Mouse (Mus musculus) myocyte (in vitro differentiated cells): ENCODE measurements around the gene Gapdh. TPM values are rescaled to one million over a fixed set of nuclear protein-coding genes. Genes with fewer than 3 reads are reported as not detected.

Experiments used
- H3K27me3 ChIP-seq: one replicate; pipeline ENCODE4 v1.6.1; 2011; ENCODE audit not compliant: control insufficient read depth, insufficient read depth, insufficient read length
- H3K36me3 ChIP-seq: one replicate; pipeline ENCODE4 v1.6.1; 2011; ENCODE audit not compliant: control insufficient read depth, insufficient read depth
- H3K4me2 ChIP-seq: one replicate; pipeline ENCODE4 v1.6.1; 2011; ENCODE audit warnings: low read depth, control low read depth
- H3K4me3 ChIP-seq: one replicate; pipeline ENCODE4 v1.5.1; 2011; ENCODE audit warnings: mild to moderate bottlenecking, control low read depth, moderate library complexity
- H3K79me2 ChIP-seq: one replicate; pipeline ENCODE4 v1.6.1; 2011; ENCODE audit not compliant: control insufficient read depth, insufficient read depth
- H3ac ChIP-seq: one replicate; pipeline ENCODE4 v1.6.1; 2011; ENCODE audit not compliant: control insufficient read depth, insufficient read length
- CEBPB ChIP-seq: IDR thresholded peaks from 2 replicates; pipeline ENCODE4 v1.6.1; 2011; ENCODE audit warnings: mild to moderate bottlenecking, moderate library complexity; ENCODE audit not compliant: poor library complexity, insufficient read depth, severe bottlenecking
- E2F4 ChIP-seq: IDR thresholded peaks from one replicate; pipeline ENCODE4 v1.6.1; 2011; ENCODE audit warnings: mild to moderate bottlenecking, control low read depth, moderate library complexity; ENCODE audit not compliant: insufficient read depth
- MAX ChIP-seq: IDR thresholded peaks from one replicate; pipeline ENCODE4 v1.6.1; 2011; ENCODE audit warnings: low read depth, mild to moderate bottlenecking, control low read depth
- MYOD1 ChIP-seq, 3 experiments: IDR thresholded peaks; one replicate each; pipeline ENCODE4 v1.6.1; 2011; ENCODE audit warnings: control low read depth in 2 of 3, low read depth in 2 of 3, mild to moderate bottlenecking in 2 of 3, moderate library complexity in 1 of 3; ENCODE audit not compliant: insufficient read length in 2 of 3, control insufficient read depth in 1 of 3
- MYOG ChIP-seq, 3 experiments: IDR thresholded peaks; one replicate each; pipeline ENCODE4 v1.6.1; 2011; ENCODE audit warnings: control low read depth in 2 of 3, low read depth in 2 of 3, mild to moderate bottlenecking in 2 of 3; ENCODE audit not compliant: insufficient read length in 2 of 3, control insufficient read depth in 1 of 3, insufficient read depth in 1 of 3
- POLR2A ChIP-seq: IDR thresholded peaks from one replicate; pipeline ENCODE4 v1.6.1; 2011; ENCODE audit warnings: low read depth, mild to moderate bottlenecking, control low read depth, moderate library complexity; ENCODE audit not compliant: insufficient read length
- POLR2AphosphoS2 ChIP-seq: IDR thresholded peaks from one replicate; pipeline ENCODE4 v1.6.1; 2011; ENCODE audit warnings: low read depth, control low read depth; ENCODE audit not compliant: insufficient read length
- REST ChIP-seq: IDR thresholded peaks from one replicate; pipeline ENCODE4 v1.6.1; 2011; ENCODE audit warnings: mild to moderate bottlenecking, control low read depth, moderate library complexity; ENCODE audit not compliant: insufficient read depth, insufficient read length
- SRF ChIP-seq: IDR thresholded peaks from one replicate; pipeline ENCODE4 v1.6.1; 2011; ENCODE audit warnings: low read depth; ENCODE audit not compliant: control insufficient read depth, insufficient read length
- TCF12 ChIP-seq: IDR thresholded peaks from one replicate; pipeline ENCODE4 v1.6.1; 2011; ENCODE audit warnings: mild to moderate bottlenecking, control low read depth; ENCODE audit not compliant: poor library complexity, insufficient read depth, severe bottlenecking
- TCF3 ChIP-seq: IDR thresholded peaks from one replicate; pipeline ENCODE4 v1.6.1; 2011; ENCODE audit warnings: low read depth, control low read depth; ENCODE audit not compliant: insufficient read length
- USF1 ChIP-seq: IDR thresholded peaks from one replicate; pipeline ENCODE4 v1.6.1; 2011; ENCODE audit warnings: low read depth, mild to moderate bottlenecking, control low read depth, moderate library complexity
- polyA plus RNA-seq: library from polyadenylated mRNA; unstranded; fragments of >200 nt; fragmentation: generic; extraction: Trizol; gene quantifications from one replicate; pipeline ENCODE4 v1.2.1, GENCODE M21; 2012; ENCODE audit warnings: missing spikeins

Gapdh gene
- polyA plus RNA-seq, result 9,871 TPM

- H3K27me3 ChIP-seq, result no peaks in the 10 kb centered on the region
- peak within 1 kb of the TSS; percentile 98 for H3K4me3 ChIP-seq
- peak; percentile 78 for TF ChIP-seq POLR2AphosphoS2
- no peak for TF ChIP-seq USF1
- TF ChIP-seq E2F4, result no peak
- TF ChIP-seq POLR2A, result peak; percentile 62
- TF ChIP-seq SRF, result peak; percentile 94
- TF ChIP-seq MYOD1 (IDR thresholded peaks at IDR 0.05; ENCODE audit: control insufficient read depth in 1 of 3, insufficient read length in 2 of 3, low read depth in 2 of 3), result no peak
- H3ac ChIP-seq, result peak within 1 kb of the TSS; percentile 75
- H3K4me2 ChIP-seq, result peak within 1 kb of the TSS; percentile 93
- H3K36me3 ChIP-seq, result peaks cover 5% of the 10 kb centered on the region
- peaks cover 24% of the 10 kb centered on the region for H3K79me2 ChIP-seq
These were observed at the start of gene Gapdh for GRCm38 (mm10) chr6:125166051-125166751. Gene Gapdh (minus strand): TSS chr6:125166467.

GRCm38 (mm10) chr6:125215148-125215954 is 49.1 kb upstream of the Gapdh start, which contains the start of gene Vamp1:
Gene Vamp1 (plus strand): TSS chr6:125215551.
- Histone ChIP-seq H3K36me3 (no peaks in the 10 kb centered on the region), H3ac (peak within 1 kb of the TSS; percentile 7), H3K4me2 (peak within 1 kb of the TSS; percentile 94), H3K79me2 (no peaks in the 10 kb centered on the region), H3K27me3 (peaks cover 9% of the 10 kb centered on the region), H3K4me3 (peak within 1 kb of the TSS; percentile 35)
- TF ChIP-seq POLR2AphosphoS2 (peak; percentile 86), TCF3 (no peak), MAX (no peak), SRF (peak; percentile 6), TCF12 (no peak), REST (peak; percentile 26), E2F4 (no peak), POLR2A (peak; percentile 90), CEBPB (no peak), MYOG (IDR thresholded peaks at IDR 0.05; ENCODE audit: control insufficient read depth in 1 of 3, insufficient read depth in 1 of 3, insufficient read length in 2 of 3, low read depth in 2 of 3) (peak in 2 of 3 experiments; percentile 47 to 64), USF1 (no peak), MYOD1 (IDR thresholded peaks at IDR 0.05; ENCODE audit: control insufficient read depth in 1 of 3, insufficient read length in 2 of 3, low read depth in 2 of 3) (peak in 2 of 3 experiments; percentile 21 to 61)

- H3K79me2 ChIP-seq, result no peaks in the 10 kb centered on the region
- H3K27me3 ChIP-seq, result peaks cover 9% of the 10 kb centered on the region
- no peak overlapping the region for H3ac ChIP-seq
- TF ChIP-seq SRF, result no peak
- TF ChIP-seq TCF12, result no peak
- H3K4me2 ChIP-seq, result no peak overlapping the region
- no peak overlapping the region for H3K4me3 ChIP-seq
- H3K36me3 ChIP-seq, result no peaks in the 10 kb centered on the region
These were observed 47.4 kb upstream of the Gapdh start for GRCm38 (mm10) chr6:125213715-125214114.

- no peak overlapping the region for H3K4me3 ChIP-seq
- H3K36me3 ChIP-seq, result no peaks in the 10 kb centered on the region
- H3ac ChIP-seq, result no peak overlapping the region
- no peak overlapping the region for H3K4me2 ChIP-seq
- H3K79me2 ChIP-seq, result no peaks in the 10 kb centered on the region
- H3K27me3 ChIP-seq, result peaks cover 9% of the 10 kb centered on the region
- TF ChIP-seq MYOG (IDR thresholded peaks at IDR 0.05; ENCODE audit: control insufficient read depth in 1 of 3, insufficient read depth in 1 of 3, insufficient read length in 2 of 3, low read depth in 2 of 3) (no peak), POLR2AphosphoS2 (no peak), CEBPB (no peak), MAX (no peak), SRF (no peak), REST (no peak)
These were observed 46.9 kb upstream of the Gapdh start for GRCm38 (mm10) chr6:125213129-125213528.

- Histone ChIP-seq H3K79me2 (no peaks in the 10 kb centered on the region), H3K4me2 (no peak overlapping the region), H3K4me3 (no peak overlapping the region), H3K36me3 (no peaks in the 10 kb centered on the region), H3K27me3 (peaks cover 9% of the 10 kb centered on the region), H3ac (no peak overlapping the region)
- TF ChIP-seq POLR2AphosphoS2 (no peak), MYOG (IDR thresholded peaks at IDR 0.05; ENCODE audit: control insufficient read depth in 1 of 3, insufficient read depth in 1 of 3, insufficient read length in 2 of 3, low read depth in 2 of 3) (no peak), REST (no peak), TCF3 (no peak), TCF12 (no peak), MAX (no peak), USF1 (no peak)
These were observed 46.4 kb upstream of the Gapdh start for GRCm38 (mm10) chr6:125212621-125213020.
